Mouse (Mus musculus) embryonic facial prominence, embryonic 10.5 days (tissue): ENCODE measurements at regions not wholly inside any gene's neighbourhood (a gene's known extent, or its start where the extent isn't known, plus 50 kb on each side); places are given as distances from the start of the nearest gene placed in this dataset.

Experiments
- DNase-seq: peaks from one replicate; pipeline ENCODE4 v3.0.0-alpha.2; 2017; ENCODE audit warnings: low spot score
- H3K27ac ChIP-seq: fragments of 300-500 bp; sonication (generic); replicated peaks from 2 replicates; pipeline ENCODE4 v1.5.1; 2016; ENCODE audit warnings: mild to moderate bottlenecking
- H3K27me3 ChIP-seq: fragments of 300-500 bp; sonication (generic); replicated peaks from 2 replicates; pipeline ENCODE4 v1.6.1; 2016; ENCODE audit warnings: low read depth, mild to moderate bottlenecking; ENCODE audit not compliant: poor library complexity, severe bottlenecking
- H3K36me3 ChIP-seq: fragments of 300-500 bp; sonication (generic); replicated peaks from 2 replicates; pipeline ENCODE4 v1.6.1; 2016; ENCODE audit warnings: mild to moderate bottlenecking, moderate library complexity
- H3K4me1 ChIP-seq: fragments of 300-500 bp; sonication (generic); 2 replicates; pipeline ENCODE4 v1.6.1; 2016
- H3K4me3 ChIP-seq: fragments of 300-500 bp; sonication (generic); 2 replicates; pipeline ENCODE4 v1.5.1; 2016; ENCODE audit warnings: mild to moderate bottlenecking, moderate library complexity
- H3K9me3 ChIP-seq: fragments of 300-500 bp; sonication (generic); 2 replicates; pipeline ENCODE4 v1.6.1; 2016; ENCODE audit warnings: mild to moderate bottlenecking
- WGBS: fragments of 180-500 bp; shearing (Covaris S2); methylation state at CpG from one replicate; pipeline ENCODE4 v1.1.7; 2016; 5-methylcytosine and 5-hydroxymethylcytosine counted together

GRCm38 (mm10) chr14:105950924-105951323 lies 54.3 kb upstream of the Spry2 start:
- Histone ChIP-seq H3K4me1 (no peaks in the 10 kb centered on the region), H3K27me3 (no peaks in the 10 kb centered on the region), H3K4me3 (no peak overlapping the region), H3K36me3 (no peaks in the 10 kb centered on the region), H3K9me3 (no peaks in the 10 kb centered on the region), H3K27ac (no peak overlapping the region)
- 90% methylated on average over 3 of the region's 3 CpGs for WGBS
- DNase-seq = no peak

DNA sequence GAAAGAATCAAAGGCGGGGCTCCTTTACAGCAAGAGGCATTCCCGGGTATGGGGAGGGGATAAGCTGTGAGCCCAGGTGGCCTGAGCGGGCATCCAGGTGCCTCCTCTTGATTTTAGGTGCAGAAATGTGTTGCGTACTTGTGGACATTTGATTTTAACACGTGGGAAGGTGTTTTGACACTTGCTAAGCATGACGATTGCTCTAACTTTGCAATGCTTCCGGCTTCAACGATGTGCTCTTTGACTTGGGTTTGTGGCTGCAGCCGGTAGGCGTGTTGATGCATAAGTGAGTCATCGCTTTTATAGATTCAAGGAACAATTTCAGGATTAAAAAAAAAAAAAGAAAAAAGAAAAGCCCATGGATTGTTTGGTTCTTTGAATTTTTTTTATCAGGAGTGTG lies 58.5 kb upstream of the Spry2 start:
- Histone ChIP-seq H3K4me1 (no peaks in the 10 kb centered on the region), H3K27ac (no peak overlapping the region), H3K4me3 (no peak overlapping the region), H3K27me3 (no peaks in the 10 kb centered on the region), H3K9me3 (no peaks in the 10 kb centered on the region), H3K36me3 (no peaks in the 10 kb centered on the region)
- DNase-seq = no peak
- 91% methylated on average over 11 of the region's 11 CpGs for WGBS

GRCm38 (mm10) chr14:105956796-105957195 lies 60.2 kb upstream of the Spry2 start:
- no peak for DNase-seq
- H3K4me1 ChIP-seq = no peaks in the 10 kb centered on the region
- no peak overlapping the region for H3K27ac ChIP-seq
- no peak overlapping the region for H3K4me3 ChIP-seq
- H3K36me3 ChIP-seq = no peaks in the 10 kb centered on the region
- no peaks in the 10 kb centered on the region for H3K27me3 ChIP-seq
- 84% methylated on average over 4 of the region's 4 CpGs for WGBS
- no peaks in the 10 kb centered on the region for H3K9me3 ChIP-seq

GRCm38 (mm10) chr14:105958005-105958404 lies 61.4 kb upstream of the Spry2 start:
- WGBS = 92% methylated on average over 7 of the region's 7 CpGs

DNA sequence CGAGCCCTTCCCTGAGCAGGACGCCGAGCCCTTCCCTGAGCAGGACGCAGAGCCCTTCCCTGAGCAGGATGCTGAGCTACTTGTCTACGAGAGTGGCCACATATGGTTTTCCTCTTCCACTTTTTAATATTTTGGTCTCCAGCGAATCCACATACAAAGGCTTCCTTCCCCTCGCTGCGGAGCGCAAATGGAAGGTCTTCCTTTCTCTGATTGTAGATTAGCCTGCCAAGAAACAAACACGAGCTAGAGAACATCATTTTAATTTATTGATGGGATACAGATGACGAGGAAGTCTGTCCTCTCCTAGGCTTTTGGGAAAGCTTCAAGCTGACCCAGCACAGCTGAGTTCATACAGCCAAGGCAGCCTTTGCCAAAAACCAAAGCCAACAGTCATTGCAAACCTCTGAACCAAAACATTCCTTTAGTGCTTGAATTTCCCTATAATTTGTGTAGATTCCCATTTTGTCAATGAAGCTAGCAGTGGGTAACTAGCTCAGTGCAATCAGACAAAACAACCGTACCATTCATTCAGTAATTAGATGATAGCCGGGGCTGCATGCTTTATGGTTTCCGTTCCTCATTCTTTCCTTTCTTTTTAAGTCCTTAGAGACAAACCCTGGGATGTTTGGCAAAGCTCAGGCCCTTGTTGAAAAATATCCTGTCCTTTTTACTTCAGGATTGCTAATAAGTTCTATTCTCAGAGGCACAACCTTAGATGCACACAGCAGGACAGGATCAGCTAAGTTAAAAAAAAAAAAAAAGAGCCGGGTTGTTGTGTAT lies 83.1 kb upstream of the Spry2 start:
- Histone ChIP-seq H3K36me3 (no peaks in the 10 kb centered on the region), H3K27ac (peak overlapping the region; percentile 77), H3K27me3 (no peaks in the 10 kb centered on the region), H3K9me3 (peaks cover 3% of the 10 kb centered on the region; the same call in 1 of the 2 replicates), H3K4me1 (peaks cover 24% of the 10 kb centered on the region), H3K4me3 (no peak overlapping the region)
- peak; percentile 43 for DNase-seq
- whole genome bisulfite sequencing = 52% methylated on average over 15 of the region's 15 CpGs

More at GRCm38 (mm10) chr14:105958005-105958404, 61.4 kb upstream of the Spry2 start:
- H3K36me3 ChIP-seq = no peaks in the 10 kb centered on the region
- DNase-seq = no peak
- H3K4me3 ChIP-seq = no peak overlapping the region
- H3K9me3 ChIP-seq = no peaks in the 10 kb centered on the region
- H3K27me3 ChIP-seq = no peaks in the 10 kb centered on the region
- no peaks in the 10 kb centered on the region for H3K4me1 ChIP-seq
- H3K27ac ChIP-seq = no peak overlapping the region

- WGBS = 37% methylated on average over 5 of the region's 5 CpGs
- Histone ChIP-seq H3K4me3 (no peak overlapping the region), H3K27me3 (no peaks in the 10 kb centered on the region), H3K4me1 (peaks cover 24% of the 10 kb centered on the region), H3K9me3 (peaks cover 3% of the 10 kb centered on the region; the same call in 1 of the 2 replicates), H3K27ac (peak overlapping the region; percentile 77), H3K36me3 (no peaks in the 10 kb centered on the region)
- DNase-seq = peak; percentile 12
Measured at GRCm38 (mm10) chr14:105980324-105980680, 83.7 kb upstream of the Spry2 start.

DNA sequence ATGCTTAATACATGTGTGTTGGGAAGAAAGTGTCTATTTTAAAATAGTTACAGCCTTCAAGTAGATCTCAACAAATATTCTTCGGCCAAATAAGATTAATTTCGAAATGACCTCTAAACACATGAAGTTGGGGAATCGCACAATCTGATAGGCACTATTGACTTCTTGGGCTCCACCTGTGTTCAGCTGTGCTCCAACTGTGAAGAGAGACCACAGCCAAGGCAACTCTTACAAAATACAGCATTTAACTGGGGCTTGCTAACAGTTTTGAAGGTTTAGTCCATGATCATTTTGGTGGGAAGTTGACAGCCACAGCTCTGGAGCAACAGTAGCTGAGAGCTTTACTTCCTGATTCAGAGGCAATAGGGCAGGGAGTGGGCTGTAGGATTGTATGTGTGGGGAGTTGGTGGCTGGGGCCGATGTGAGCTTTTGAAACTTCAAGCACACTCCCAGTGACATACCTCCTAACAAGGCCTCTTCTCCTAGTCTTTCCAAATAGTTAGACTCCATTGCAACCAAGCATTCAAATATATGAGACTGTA lies 90.8 kb upstream of the Spry2 start:
- no peaks in the 10 kb centered on the region for H3K9me3 ChIP-seq
- H3K4me1 ChIP-seq = no peaks in the 10 kb centered on the region
- H3K27ac ChIP-seq = no peak overlapping the region
- no peaks in the 10 kb centered on the region for H3K27me3 ChIP-seq
- H3K4me3 ChIP-seq = no peak overlapping the region
- no peaks in the 10 kb centered on the region for H3K36me3 ChIP-seq
- 96% methylated on average over 4 of the region's 4 CpGs for WGBS
- no peak for DNase-seq

GRCm38 (mm10) chr14:105988738-105989137 lies 92.1 kb upstream of the Spry2 start:
- H3K9me3 ChIP-seq = no peaks in the 10 kb centered on the region
- H3K4me1 ChIP-seq = no peaks in the 10 kb centered on the region
- no peak overlapping the region for H3K4me3 ChIP-seq
- H3K27ac ChIP-seq = no peak overlapping the region
- no peaks in the 10 kb centered on the region for H3K27me3 ChIP-seq
- DNase-seq = no peak
- H3K36me3 ChIP-seq = no peaks in the 10 kb centered on the region

DNA sequence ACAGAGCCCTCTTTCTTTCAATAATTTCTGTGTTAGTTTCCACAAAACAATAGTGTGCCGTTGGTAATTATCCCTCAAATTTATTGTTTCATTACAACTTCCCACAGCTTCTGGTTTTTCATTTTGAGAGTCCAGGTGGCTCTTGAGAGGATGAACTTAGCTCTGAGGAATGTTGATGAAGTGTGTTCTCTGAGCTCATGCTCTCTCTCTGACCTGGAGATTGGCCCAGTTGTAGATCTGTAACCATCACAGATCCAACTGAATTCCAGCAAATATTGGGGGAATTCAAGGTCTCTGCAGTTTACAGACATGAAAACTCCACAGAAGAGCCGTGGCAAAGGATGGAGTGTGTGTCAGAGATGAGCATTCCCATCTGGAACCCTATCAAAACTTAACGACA lies 96.5 kb upstream of the Spry2 start:
- Histone ChIP-seq H3K36me3 (no peaks in the 10 kb centered on the region), H3K4me3 (no peak overlapping the region), H3K9me3 (no peaks in the 10 kb centered on the region), H3K4me1 (no peaks in the 10 kb centered on the region), H3K27ac (no peak overlapping the region), H3K27me3 (no peaks in the 10 kb centered on the region)
- no peak for DNase-seq
- WGBS = 84% methylated on average over 3 of the region's 3 CpGs

GRCm38 (mm10) chr14:105999801-106000200 lies 103.2 kb upstream of the Spry2 start:
- no peaks in the 10 kb centered on the region for H3K36me3 ChIP-seq
- 91% methylated on average over 6 of the region's 6 CpGs for WGBS
- H3K27me3 ChIP-seq = no peaks in the 10 kb centered on the region
- no peaks in the 10 kb centered on the region for H3K4me1 ChIP-seq
- H3K27ac ChIP-seq = no peak overlapping the region
- no peak overlapping the region for H3K4me3 ChIP-seq
- DNase-seq = no peak
- H3K9me3 ChIP-seq = no peaks in the 10 kb centered on the region

DNA sequence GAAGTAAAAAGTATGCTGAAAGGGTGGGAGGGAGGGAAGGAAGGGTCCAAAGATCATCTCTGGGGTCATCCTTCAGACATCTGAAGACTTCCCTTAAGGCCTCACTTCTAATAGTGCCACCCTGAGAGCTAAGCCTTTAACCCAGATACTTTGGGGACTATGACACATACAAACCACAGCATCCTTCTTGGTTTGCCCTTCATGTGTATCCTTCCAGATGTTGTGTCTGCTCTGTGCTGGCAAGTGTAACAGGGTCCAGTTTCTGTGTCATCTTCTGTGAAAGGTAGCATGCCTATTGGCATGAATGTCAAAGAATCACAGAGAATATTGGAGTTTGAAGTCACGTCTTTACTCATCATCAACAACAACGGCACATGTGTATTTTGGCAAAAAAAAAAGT lies 98.2 kb upstream of the Trim52 start:
- no peaks in the 10 kb centered on the region for H3K27me3 ChIP-seq
- no peak overlapping the region for H3K4me3 ChIP-seq
- WGBS = 90% methylated on average over 2 of the region's 2 CpGs
- H3K27ac ChIP-seq = no peak overlapping the region
- H3K4me1 ChIP-seq = no peaks in the 10 kb centered on the region
- H3K9me3 ChIP-seq = no peaks in the 10 kb centered on the region; the same call in 1 of the 2 replicates
- no peaks in the 10 kb centered on the region for H3K36me3 ChIP-seq
- DNase-seq = no peak

DNA sequence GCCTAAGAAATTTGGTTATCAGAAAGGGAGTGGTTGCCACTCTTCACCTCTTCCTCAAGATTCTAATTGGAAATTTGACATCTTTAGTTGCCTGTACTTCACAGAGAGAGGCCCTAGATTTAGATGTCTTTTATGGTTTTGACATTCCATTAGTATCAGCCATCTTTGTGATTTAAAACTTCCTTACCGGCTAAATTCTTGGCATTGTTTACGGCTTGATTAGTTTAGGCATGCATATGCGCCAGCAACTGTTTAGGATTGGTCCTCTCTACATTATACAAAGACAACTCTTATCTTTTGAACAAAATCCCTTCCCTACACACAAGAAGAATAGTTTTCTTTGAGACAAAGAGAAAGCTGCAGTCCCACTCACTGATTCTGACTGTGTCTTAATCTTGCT lies 97.0 kb upstream of the Trim52 start:
- Histone ChIP-seq H3K9me3 (no peaks in the 10 kb centered on the region; the same call in 1 of the 2 replicates), H3K4me1 (no peaks in the 10 kb centered on the region), H3K27ac (no peak overlapping the region), H3K36me3 (no peaks in the 10 kb centered on the region), H3K4me3 (no peak overlapping the region), H3K27me3 (no peaks in the 10 kb centered on the region)
- WGBS = 81% methylated on average over 3 of the region's 3 CpGs
- no peak for DNase-seq

- 96% methylated on average over 6 of the region's 6 CpGs for WGBS
- no peak for DNase-seq
- H3K4me1 ChIP-seq = no peaks in the 10 kb centered on the region
- no peaks in the 10 kb centered on the region; the same call in 1 of the 2 replicates for H3K9me3 ChIP-seq
- H3K27ac ChIP-seq = no peak overlapping the region
- no peaks in the 10 kb centered on the region for H3K36me3 ChIP-seq
- H3K4me3 ChIP-seq = no peak overlapping the region
- no peaks in the 10 kb centered on the region for H3K27me3 ChIP-seq
Measured at GRCm38 (mm10) chr14:106010961-106011360, 95.0 kb upstream of the Trim52 start.
